Mouse (Mus musculus) forebrain, embryonic 14.5 days (tissue): ENCODE results near the gene Wfdc9. TPM values are rescaled to one million over a fixed set of nuclear protein-coding genes. Genes with fewer than 3 reads are reported as not detected.
A peak's percentile ranks its signal among the peaks of the same experiment; 100 is the strongest.

Experiments used
- ATAC-seq: fragments of 200-750 bp; cut with Nextera tagmentation; 2 replicates; pipeline ENCODE4 v1.8.0; 2017; ENCODE audit warnings: mild to moderate bottlenecking, moderate library complexity
- DNase-seq: peaks from one replicate; pipeline ENCODE4 v3.0.0-alpha.2; 2015; ENCODE audit warnings: low spot score
- H3K27ac ChIP-seq: fragments of 300-500 bp; sonication (generic); 2 replicates; pipeline ENCODE4 v1.5.1; 2014; ENCODE audit warnings: low read depth, mild to moderate bottlenecking, control low read depth, low read length, moderate library complexity
- H3K27me3 ChIP-seq: fragments of 300-500 bp; sonication (generic); replicated peaks from 2 replicates; pipeline ENCODE4 v1.6.1; 2014; ENCODE audit warnings: low read length, control low read depth, mixed read lengths; ENCODE audit not compliant: control insufficient read depth, insufficient read depth
- H3K36me3 ChIP-seq: fragments of 300-500 bp; sonication (generic); 2 replicates; pipeline ENCODE4 v1.6.1; 2014; ENCODE audit warnings: low read length, control low read depth; ENCODE audit not compliant: control insufficient read depth, insufficient read depth
- H3K4me1 ChIP-seq: fragments of 300-500 bp; sonication (generic); 2 replicates; pipeline ENCODE4 v1.6.1; 2014; ENCODE audit warnings: antibody characterized with exemption, low read length, control low read depth; ENCODE audit not compliant: control insufficient read depth, insufficient read depth
- H3K4me2 ChIP-seq: fragments of 300-500 bp; sonication (generic); 2 replicates; pipeline ENCODE4 v1.6.1; 2014; ENCODE audit warnings: mild to moderate bottlenecking, control low read depth, low read length
- H3K4me3 ChIP-seq: fragments of 300-500 bp; sonication (generic); 2 replicates; pipeline ENCODE4 v1.5.1; 2014; ENCODE audit warnings: low read depth, low read length, control low read depth
- H3K9ac ChIP-seq: fragments of 300-500 bp; sonication (generic); 2 replicates; pipeline ENCODE4 v1.6.1; 2014; ENCODE audit warnings: mild to moderate bottlenecking, low read length, control low read depth, moderate library complexity
- H3K9me3 ChIP-seq: fragments of 300-500 bp; sonication (generic); replicated peaks from 2 replicates; pipeline ENCODE4 v1.6.1; 2016; ENCODE audit warnings: low read length, control low read depth, mixed read lengths; ENCODE audit not compliant: control insufficient read depth
- WGBS: fragments of 180-500 bp; shearing (Covaris S2); extraction: QIAGEN DNeasy Blood & Tissue Kit; methylation state at CpG from one replicate; pipeline ENCODE4 v1.1.7; 2014; 5-methylcytosine and 5-hydroxymethylcytosine counted together
- polyA plus RNA-seq: library from polyadenylated mRNA; unstranded; fragments of >200 nt; fragmentation: Nextera tagmentation; extraction: Ambion mirVana; gene quantifications from 2 replicates; pipeline ENCODE4 v1.2.1, GENCODE M21; 2014

Wfdc9 gene
- polyA plus RNA-seq, 1 experiment from 2014 or later = not detected

GRCm38 (mm10) chr2:164678848-164679625 is 22.7 kb upstream of the Wfdc9 start:
- H3K4me2 ChIP-seq = peak overlapping the region; percentile 43
- DNase-seq (peak; percentile 77), ATAC-seq (peak; percentile 54; the same call in 1 of the 2 replicates)
- H3K4me1 ChIP-seq = no peaks in the 10 kb centered on the region
- H3K27ac ChIP-seq = no peak overlapping the region
- H3K36me3 ChIP-seq = no peaks in the 10 kb centered on the region
- no peak overlapping the region for H3K9ac ChIP-seq
- WGBS = 25% methylated on average over 19 of the region's 19 CpGs
- H3K9me3 ChIP-seq = no peaks in the 10 kb centered on the region
- H3K27me3 ChIP-seq = no peaks in the 10 kb centered on the region
- peak overlapping the region; percentile 16 for H3K4me3 ChIP-seq

GRCm38 (mm10) chr2:164676916-164677685 is 20.7 kb upstream of the Wfdc9 start:
- Histone ChIP-seq H3K9ac (no peak overlapping the region), H3K9me3 (no peaks in the 10 kb centered on the region), H3K27ac (no peak overlapping the region), H3K36me3 (no peaks in the 10 kb centered on the region), H3K4me2 (no peak overlapping the region), H3K27me3 (no peaks in the 10 kb centered on the region), H3K4me1 (no peaks in the 10 kb centered on the region), H3K4me3 (no peak overlapping the region)
- ATAC-seq (no peak), DNase-seq (no peak)
- 84% methylated on average over 16 of the region's 16 CpGs for WGBS

- H3K27ac ChIP-seq = no peak overlapping the region
- H3K9me3 ChIP-seq = no peaks in the 10 kb centered on the region
- no peaks in the 10 kb centered on the region for H3K36me3 ChIP-seq
- ATAC-seq (no peak), DNase-seq (no peak)
- H3K4me1 ChIP-seq = no peaks in the 10 kb centered on the region
- 79% methylated on average over 7 of the region's 7 CpGs for WGBS
- no peaks in the 10 kb centered on the region for H3K27me3 ChIP-seq
- no peak overlapping the region for H3K9ac ChIP-seq
- no peak overlapping the region for H3K4me3 ChIP-seq
- H3K4me2 ChIP-seq = no peak overlapping the region
These were observed 19.7 kb upstream of the Wfdc9 start for GRCm38 (mm10) chr2:164676103-164676502.

- Histone ChIP-seq H3K36me3 (no peaks in the 10 kb centered on the region), H3K9me3 (no peaks in the 10 kb centered on the region), H3K4me1 (no peaks in the 10 kb centered on the region), H3K9ac (no peak within 1 kb of the TSS), H3K27me3 (no peaks in the 10 kb centered on the region), H3K4me2 (no peak within 1 kb of the TSS), H3K27ac (no peak within 1 kb of the TSS), H3K4me3 (no peak within 1 kb of the TSS)
- 79% methylated on average over 7 of the region's 7 CpGs for WGBS
- ATAC-seq = no peak
- no peak for DNase-seq
These were observed 17.6 kb upstream of the Wfdc9 start, which contains the start of gene Wfdc11 for GRCm38 (mm10) chr2:164673987-164674386. TSS of gene Wfdc11 (minus strand) at chr2:164674087.

- 45% methylated on average over 1 of the region's 1 CpGs for WGBS
- no peak overlapping the region for H3K4me2 ChIP-seq
- no peaks in the 10 kb centered on the region for H3K4me1 ChIP-seq
- no peak overlapping the region for H3K4me3 ChIP-seq
- ATAC-seq (no peak), DNase-seq (no peak)
- H3K9me3 ChIP-seq = no peaks in the 10 kb centered on the region
- H3K27ac ChIP-seq = no peak overlapping the region
- H3K27me3 ChIP-seq = no peaks in the 10 kb centered on the region
- no peak overlapping the region for H3K9ac ChIP-seq
- no peaks in the 10 kb centered on the region for H3K36me3 ChIP-seq
These were observed 14.6 kb upstream of the Wfdc9 start for GRCm38 (mm10) chr2:164670938-164671337.

GRCm38 (mm10) chr2:164670261-164670660 is 13.9 kb upstream of the Wfdc9 start:
- Histone ChIP-seq H3K4me1 (no peaks in the 10 kb centered on the region), H3K4me2 (no peak overlapping the region), H3K36me3 (no peaks in the 10 kb centered on the region), H3K9me3 (no peaks in the 10 kb centered on the region), H3K27me3 (no peaks in the 10 kb centered on the region), H3K4me3 (no peak overlapping the region), H3K27ac (no peak overlapping the region), H3K9ac (no peak overlapping the region)
- 85% methylated on average over 5 of the region's 5 CpGs for WGBS
- DNase-seq (no peak), ATAC-seq (no peak)

GRCm38 (mm10) chr2:164664851-164665250 is 8.5 kb upstream of the Wfdc9 start:
- Histone ChIP-seq H3K4me3 (no peak overlapping the region), H3K9me3 (no peaks in the 10 kb centered on the region), H3K4me2 (no peak overlapping the region), H3K9ac (no peak overlapping the region), H3K27me3 (no peaks in the 10 kb centered on the region), H3K36me3 (no peaks in the 10 kb centered on the region), H3K27ac (no peak overlapping the region), H3K4me1 (no peaks in the 10 kb centered on the region)
- DNase-seq (no peak), ATAC-seq (no peak)
- 89% methylated on average over 7 of the region's 7 CpGs for WGBS

- Histone ChIP-seq H3K4me1 (no peaks in the 10 kb centered on the region), H3K4me2 (no peak within 1 kb of the TSS), H3K9ac (no peak within 1 kb of the TSS), H3K4me3 (no peak within 1 kb of the TSS), H3K9me3 (no peaks in the 10 kb centered on the region), H3K27ac (no peak within 1 kb of the TSS), H3K27me3 (no peaks in the 10 kb centered on the region), H3K36me3 (no peaks in the 10 kb centered on the region)
- DNase-seq = peak; percentile 50
- ATAC-seq = no peak
- 17% methylated on average over 11 of the region's 11 CpGs for WGBS
These were observed 525 bp downstream of the Wfdc9 start, which contains the start of gene Wfdc10 for GRCm38 (mm10) chr2:164655858-164656257. TSS of gene Wfdc10 (plus strand) at chr2:164656046.
